Comparison of ENCODE assay signal across 14 mouse cellular contexts in genomic region chr1:152621624-152622023, GRCm38 (mm10).
DNase-seq lines count a peak whose midpoint lies in the region; ATAC-seq and TF ChIP-seq lines count a peak whose summit lies in the region.
"Had no signal": no experiment of that assay in that cellular context is flagged by ENCODE, and none has a peak within 500 bp of the region (broad histone marks: within the 10 kb centered on the region; RNA-seq: fewer than 3 reads in every experiment).

No protein-coding gene starts in this region.

- peaks cover 14% of the 10 kb centered on the region for H3K36me3 ChIP-seq in heart, embryonic 12.5 days
- H3K36me3 ChIP-seq in kidney, postnatal 0 days (ENCODE audit: insufficient read depth, low read length) = no peaks in the 10 kb centered on the region; the same call in 1 of the 2 replicates
- H3K36me3 ChIP-seq in intestine, embryonic 16.5 days (ENCODE audit: control insufficient read depth, insufficient read depth, low read length) = no peaks in the 10 kb centered on the region
- H3K36me3 ChIP-seq in midbrain, embryonic 16.5 days (ENCODE audit: control insufficient read depth, insufficient read depth, low read length) = no peaks in the 10 kb centered on the region
- H3K36me3 ChIP-seq: embryonic facial prominence, embryonic 12.5 days; midbrain, embryonic 13.5 days had no signal

- H3K9ac ChIP-seq in heart, embryonic 12.5 days = no peak overlapping the region
- H3K9ac ChIP-seq in kidney, postnatal 0 days (ENCODE audit: low read depth, low read length) = no peak overlapping the region
- H3K9ac ChIP-seq in intestine, embryonic 16.5 days (ENCODE audit: low read depth, low read length) = peak overlapping the region; percentile 22; the same call in 1 of the 2 replicates
- no peak overlapping the region for H3K9ac ChIP-seq in midbrain, embryonic 16.5 days (ENCODE audit: low read depth, low read length)
- H3K9ac ChIP-seq: embryonic facial prominence, embryonic 12.5 days; midbrain, embryonic 13.5 days had no signal

- no peak for TF ChIP-seq CTCF in kidney, postnatal 0 days (IDR thresholded peaks at IDR 0.05; ENCODE audit: low read depth)

- peaks cover 83% of the 10 kb centered on the region for H3K4me1 ChIP-seq in heart, embryonic 12.5 days (replicated peaks)
- H3K4me1 ChIP-seq in kidney, postnatal 0 days (replicated peaks; ENCODE audit: insufficient read depth, low read length) = peaks cover 20% of the 10 kb centered on the region; the same call in 1 of the 2 replicates
- peaks cover 53% of the 10 kb centered on the region for H3K4me1 ChIP-seq in intestine, embryonic 16.5 days (ENCODE audit: control insufficient read depth, insufficient read depth, low read length)
- peaks cover 8% of the 10 kb centered on the region for H3K4me1 ChIP-seq in midbrain, embryonic 16.5 days (ENCODE audit: control insufficient read depth, insufficient read depth, low read length)

- DNase-seq in heart, adult 9 months (ENCODE audit: low spot score in 2 of 2) = no peak
- DNase-seq in kidney, postnatal 0 days (ENCODE audit: low spot score) = no peak
- no peak for DNase-seq in kidney, adult 18-20 months
- DNase-seq in Muller cell, postnatal 12 days (ENCODE audit: inconsistent ontology term) = peak; percentile 66
- DNase-seq in layer of hippocampus, postnatal 10 days (ENCODE audit: low spot score in 2 of 2) = no peak
- DNase-seq: adrenal gland, adult 8-10 months; B cell, adult 2 months; cerebellum, adult 18-20 months; gastrocnemius, postnatal 25 days had no signal

- no peaks in the 10 kb centered on the region for H3K9me3 ChIP-seq in heart, embryonic 12.5 days (replicated peaks)
- no peaks in the 10 kb centered on the region for H3K9me3 ChIP-seq in kidney, postnatal 0 days (replicated peaks; ENCODE audit: low read length)
- peaks cover 6% of the 10 kb centered on the region; the same call in 1 of the 2 replicates for H3K9me3 ChIP-seq in intestine, embryonic 16.5 days (ENCODE audit: control insufficient read depth, low read length)
- no peaks in the 10 kb centered on the region for H3K9me3 ChIP-seq in midbrain, embryonic 16.5 days (replicated peaks; ENCODE audit: control insufficient read depth, low read length, poor library complexity, severe bottlenecking)
- H3K9me3 ChIP-seq: embryonic facial prominence, embryonic 12.5 days; midbrain, embryonic 13.5 days had no signal

- no peak for ATAC-seq in heart, embryonic 12.5 days (ENCODE audit: insufficient number of reproducible peaks, low FRiP score)
- ATAC-seq in kidney, postnatal 0 days (replicated peaks; ENCODE audit: low FRiP score, low read depth) = no peak
- no peak for ATAC-seq in intestine, embryonic 16.5 days
- ATAC-seq in midbrain, embryonic 16.5 days = no peak
- ATAC-seq: midbrain, embryonic 13.5 days had no signal

- no peak overlapping the region for H3K4me3 ChIP-seq in heart, embryonic 12.5 days
- no peak overlapping the region for H3K4me3 ChIP-seq in kidney, postnatal 0 days (replicated peaks; ENCODE audit: low read depth, low read length)
- H3K4me3 ChIP-seq in intestine, embryonic 16.5 days (ENCODE audit: low read length) = no peak overlapping the region
- H3K4me3 ChIP-seq in midbrain, embryonic 16.5 days (ENCODE audit: low read depth, low read length) = no peak overlapping the region
- H3K4me3 ChIP-seq: embryonic facial prominence, embryonic 12.5 days; midbrain, embryonic 13.5 days had no signal

- 86% methylated on average over 4 of the region's 4 CpGs for WGBS in heart, embryonic 12.5 days
- 82% methylated on average over 4 of the region's 4 CpGs for WGBS in kidney, postnatal 0 days
- 88% methylated on average over 4 of the region's 4 CpGs for WGBS in intestine, embryonic 16.5 days
- 87% methylated on average over 4 of the region's 4 CpGs for WGBS in midbrain, embryonic 16.5 days

- H3K4me2 ChIP-seq in heart, embryonic 12.5 days = peak overlapping the region; percentile 86
- H3K4me2 ChIP-seq in kidney, postnatal 0 days (ENCODE audit: low read length) = peak overlapping the region; percentile 68
- peak overlapping the region; percentile 79 for H3K4me2 ChIP-seq in intestine, embryonic 16.5 days (ENCODE audit: low read depth, low read length)
- H3K4me2 ChIP-seq in midbrain, embryonic 16.5 days (ENCODE audit: low read length) = no peak overlapping the region
- H3K4me2 ChIP-seq: midbrain, embryonic 13.5 days had no signal

- H3K27ac ChIP-seq in heart, embryonic 12.5 days (ENCODE audit: poor library complexity, severe bottlenecking) = no peak overlapping the region; the same call in 1 of the 2 replicates
- no peak overlapping the region for H3K27ac ChIP-seq in kidney, postnatal 0 days
- peak overlapping the region; percentile 25 for H3K27ac ChIP-seq in intestine, embryonic 16.5 days (ENCODE audit: low read length)
- H3K27ac ChIP-seq in midbrain, embryonic 16.5 days (ENCODE audit: low read length) = no peak overlapping the region
- H3K27ac ChIP-seq: embryonic facial prominence, embryonic 12.5 days; midbrain, embryonic 13.5 days had no signal

- H3K27me3 ChIP-seq in heart, embryonic 12.5 days (replicated peaks) = no peaks in the 10 kb centered on the region
- H3K27me3 ChIP-seq in kidney, postnatal 0 days (ENCODE audit: insufficient read depth, low read length) = no peaks in the 10 kb centered on the region
- H3K27me3 ChIP-seq in intestine, embryonic 16.5 days (replicated peaks; ENCODE audit: control insufficient read depth, insufficient read depth, low read length) = no peaks in the 10 kb centered on the region
- 0 out of 2 replicates have a peak, but pooled peaks cover 3% of the 10 kb centered on the region for H3K27me3 ChIP-seq in midbrain, embryonic 16.5 days (ENCODE audit: control insufficient read depth, insufficient read depth, low read depth, low read length)
